In genomic region chr2:172248106-172248764, GRCm38 (mm10) we compare ENCODE assay signal across 8 mouse cellular contexts. TPM values are rescaled to one million over a fixed set of nuclear protein-coding genes. Genes with fewer than 3 reads are reported as not detected.
A peak's percentile ranks its signal among the peaks of the same experiment; 100 is the strongest.
DNase-seq lines count a peak whose midpoint lies in the region; ATAC-seq and TF ChIP-seq lines count a peak whose summit lies in the region.

TSS of gene Mc3r (plus strand) at chr2:172248492.

- WGBS in kidney, embryonic 15.5 days = 9% methylated on average over 22 of the region's 22 CpGs
- 9% methylated on average over 22 of the region's 22 CpGs for WGBS in hindbrain, embryonic 16.5 days
- WGBS in liver, adult 2 months = 7% methylated on average over 22 of the region's 22 CpGs
- WGBS in neural tube, embryonic 11.5 days = 11% methylated on average over 22 of the region's 22 CpGs

- TF ChIP-seq CTCF in brain, embryonic 14.5 days (IDR thresholded peaks at IDR 0.05; ENCODE audit: borderline replicate concordance, extremely low read depth, insufficient read depth, insufficient read length) = peak; percentile 80
- peak; percentile 53 for TF ChIP-seq CTCF in liver, adult 2 months (IDR thresholded peaks at IDR 0.05; ENCODE audit: low read depth, low read length)

- no peaks in the 10 kb centered on the region for H3K9me3 ChIP-seq in kidney, embryonic 15.5 days (replicated peaks)
- no peaks in the 10 kb centered on the region for H3K9me3 ChIP-seq in hindbrain, embryonic 16.5 days (ENCODE audit: control insufficient read depth, low read length)
- H3K9me3 ChIP-seq in neural tube, embryonic 11.5 days (ENCODE audit: control insufficient read depth, low read length) = no peaks in the 10 kb centered on the region

- no peak for TF ChIP-seq POLR2A in brain, embryonic 14.5 days (IDR thresholded peaks at IDR 0.05; ENCODE audit: borderline replicate concordance, extremely low read depth, insufficient read depth, insufficient read length, poor library complexity, severe bottlenecking)
- TF ChIP-seq POLR2A in liver, adult 2 months (IDR thresholded peaks at IDR 0.05; ENCODE audit: extremely low read depth, insufficient read depth, low read length) = no peak

- no peak within 1 kb of the TSS for H3K4me3 ChIP-seq in kidney, embryonic 15.5 days (replicated peaks)
- H3K4me3 ChIP-seq in hindbrain, embryonic 16.5 days (ENCODE audit: low read length) = peak within 1 kb of the TSS; percentile 17
- H3K4me3 ChIP-seq in liver, adult 2 months (ENCODE audit: insufficient read depth, low read depth, low read length) = no peak within 1 kb of the TSS
- H3K4me3 ChIP-seq in neural tube, embryonic 11.5 days (ENCODE audit: low read depth, low read length) = no peak within 1 kb of the TSS

- H3K4me2 ChIP-seq in kidney, embryonic 15.5 days = no peak within 1 kb of the TSS
- H3K4me2 ChIP-seq in hindbrain, embryonic 16.5 days (ENCODE audit: low read length) = peak within 1 kb of the TSS; percentile 46
- H3K4me2 ChIP-seq in neural tube, embryonic 11.5 days (ENCODE audit: low read depth) = 0 out of 2 replicates have a peak within 1 kb of the TSS, but pooled peaks have one; percentile 12

- no peak for ATAC-seq in kidney, embryonic 15.5 days (replicated peaks; ENCODE audit: low FRiP score)
- 0 out of 2 replicates have a peak, but pooled peaks have one; percentile 35 for ATAC-seq in erythroblast, adult 5-6 weeks (replicated peaks; ENCODE audit: low FRiP score, poor library complexity, severe bottlenecking)
- peak; percentile 82 for ATAC-seq in hindbrain, embryonic 16.5 days
- peak; percentile 58; the same call in 1 of the 2 replicates for ATAC-seq in neural tube, embryonic 11.5 days (ENCODE audit: insufficient read depth, low FRiP score, low TSS enrichment)

- no peak within 1 kb of the TSS for H3K27ac ChIP-seq in kidney, embryonic 15.5 days
- H3K27ac ChIP-seq in hindbrain, embryonic 16.5 days (ENCODE audit: low read depth, low read length) = no peak within 1 kb of the TSS; the same call in 1 of the 2 replicates
- H3K27ac ChIP-seq in liver, adult 2 months (replicated peaks; ENCODE audit: insufficient read depth, low read depth, low read length) = no peak within 1 kb of the TSS
- H3K27ac ChIP-seq in neural tube, embryonic 11.5 days (ENCODE audit: low read depth, low read length) = no peak within 1 kb of the TSS

- no peaks in the 10 kb centered on the region for H3K79me2 ChIP-seq in liver, adult 2 months (ENCODE audit: control insufficient read depth, insufficient read depth, low read length)

- no peaks in the 10 kb centered on the region for H3K4me1 ChIP-seq in kidney, embryonic 15.5 days
- peaks cover 5% of the 10 kb centered on the region; the same call in 1 of the 2 replicates for H3K4me1 ChIP-seq in hindbrain, embryonic 16.5 days (ENCODE audit: control insufficient read depth, insufficient read depth, low read depth, low read length)
- no peaks in the 10 kb centered on the region for H3K4me1 ChIP-seq in liver, adult 2 months (ENCODE audit: control insufficient read depth, insufficient read depth, low read length)
- H3K4me1 ChIP-seq in neural tube, embryonic 11.5 days (ENCODE audit: control insufficient read depth, insufficient read depth, low read length) = no peaks in the 10 kb centered on the region

- DNase-seq in kidney, adult 18-20 months = peak; percentile 23
- peak; percentile 85 for DNase-seq in brain, embryonic 14.5 days (ENCODE audit: low read depth)
- DNase-seq in liver, adult 2 months (ENCODE audit: extremely low read depth, low read depth, low spot score) = no peak
- DNase-seq in neural tube, embryonic 11.5 days (ENCODE audit: low spot score) = peak; percentile 81
- peak; percentile 73 for DNase-seq in thymus, postnatal 4 days

- no peak within 1 kb of the TSS for H3K9ac ChIP-seq in kidney, embryonic 15.5 days
- H3K9ac ChIP-seq in hindbrain, embryonic 16.5 days (ENCODE audit: low read depth, low read length) = peak within 1 kb of the TSS; percentile 30; the same call in 1 of the 2 replicates
- no peak within 1 kb of the TSS for H3K9ac ChIP-seq in liver, adult 2 months (ENCODE audit: low read depth, low read length)
- H3K9ac ChIP-seq in neural tube, embryonic 11.5 days (ENCODE audit: low read length) = no peak within 1 kb of the TSS

- no peaks in the 10 kb centered on the region for H3K36me3 ChIP-seq in kidney, embryonic 15.5 days
- H3K36me3 ChIP-seq in hindbrain, embryonic 16.5 days (ENCODE audit: control insufficient read depth, insufficient read depth, low read length) = no peaks in the 10 kb centered on the region
- H3K36me3 ChIP-seq in liver, adult 2 months (ENCODE audit: control insufficient read depth, insufficient read depth, low read length) = no peaks in the 10 kb centered on the region
- no peaks in the 10 kb centered on the region for H3K36me3 ChIP-seq in neural tube, embryonic 11.5 days (ENCODE audit: control insufficient read depth, insufficient read depth, low read length)

- H3K27me3 ChIP-seq in kidney, embryonic 15.5 days = peaks cover 52% of the 10 kb centered on the region
- 0 out of 2 replicates have a peak, but pooled peaks cover 3% of the 10 kb centered on the region for H3K27me3 ChIP-seq in hindbrain, embryonic 16.5 days (replicated peaks; ENCODE audit: control insufficient read depth, insufficient read depth, low read length)
- no peaks in the 10 kb centered on the region for H3K27me3 ChIP-seq in liver, adult 2 months (ENCODE audit: control insufficient read depth, insufficient read depth, low read length)
- no peaks in the 10 kb centered on the region for H3K27me3 ChIP-seq in neural tube, embryonic 11.5 days (ENCODE audit: control insufficient read depth, insufficient read depth, low read length)

RNA-seq across cellular contexts. Expression of gene Mc3r, which starts in this region (rescaled TPM):
- polyA plus RNA-seq in kidney, embryonic 15.5 days (2015; fragmentation: Nextera tagmentation; extraction: Ambion mirVana) = not detected in 2 replicates
- polyA plus RNA-seq in brain, embryonic 14.5 days (2012; rRNA removed) = 0.29 and 0.39 TPM in 2 replicates
- not detected in 2 replicates for total RNA-seq in erythroblast, adult 5-6 weeks (2015; ENCODE audit: low replicate concordance)
- total RNA-seq in erythroblast, adult 5-6 weeks (2017; ENCODE audit: low replicate concordance) = 0.14 TPM in 1 of 2 replicates, not detected in the other
- polyA plus RNA-seq in hindbrain, embryonic 16.5 days (2015; fragmentation: Nextera tagmentation; extraction: Ambion mirVana) = 0.11 and 0.19 TPM in 2 replicates
- not detected in 2 replicates for total RNA-seq in liver, adult 2 months (2014; rRNA removed)
- polyA plus RNA-seq in liver, adult 2 months (2012; rRNA removed) = not detected in 2 replicates
- not detected in 2 replicates for polyA plus RNA-seq in neural tube, embryonic 11.5 days (2014; fragmentation: Nextera tagmentation; extraction: Ambion mirVana)

Comparison
In these comparisons a context has a peak if more than half of its experiments do, and no peak if none do; other contexts are left out.
1. Peak in DNase-seq in brain, embryonic 14.5 days; RNA of the gene not detected or under 1 TPM.
2. Peak in ATAC-seq in erythroblast, adult 5-6 weeks; RNA of the gene not detected or under 1 TPM.
3. Peak in ATAC-seq, H3K4me3 ChIP-seq, H3K9ac ChIP-seq and H3K4me2 ChIP-seq in hindbrain, embryonic 16.5 days; RNA of the gene not detected or under 1 TPM.
4. Peak in DNase-seq, ATAC-seq and H3K4me2 ChIP-seq in neural tube, embryonic 11.5 days; RNA of the gene not detected or under 1 TPM.